Mouse (Mus musculus) E14TG2a.4 (cell line): Measurements from ENCODE around the gene Capg.

ENCODE experiments used
- H3K27me3 ChIP-seq: 2 replicates; pipeline ENCODE4 v1.6.1; 2014; ENCODE audit warnings: low read length, control low read depth; ENCODE audit not compliant: insufficient read depth
- H3K36me3 ChIP-seq: 2 replicates; pipeline ENCODE4 v1.6.1; 2014; ENCODE audit warnings: low read length, control low read depth; ENCODE audit not compliant: insufficient read depth
- H3K4me1 ChIP-seq: replicated peaks from 2 replicates; pipeline ENCODE4 v1.6.1; 2014; ENCODE audit warnings: low read depth, low read length, control low read depth
- H3K4me3 ChIP-seq: replicated peaks from 2 replicates; pipeline ENCODE4 v1.5.1; 2014; ENCODE audit warnings: mild to moderate bottlenecking, low read length
- H3K9me3 ChIP-seq: 2 replicates; pipeline ENCODE4 v1.6.1; 2014; ENCODE audit warnings: low read length, control low read depth
- CTCF ChIP-seq: conservative IDR thresholded peaks from 2 replicates; pipeline ENCODE4 v1.5.1; 2014; ENCODE audit warnings: low read length
- NANOG ChIP-seq: IDR thresholded peaks from 2 replicates; pipeline ENCODE4 v1.6.1; 2014; ENCODE audit warnings: borderline replicate concordance, low read length, mixed read lengths
- POU5F1 ChIP-seq: IDR thresholded peaks from 2 replicates; pipeline ENCODE4 v1.6.1; 2014; ENCODE audit warnings: low read length, borderline replicate concordance

The Capg gene

GRCm38 (mm10) chr6:72544283-72544987 is at the start of gene Capg:
TSS of gene Capg (plus strand) at chr6:72544391.
- Histone ChIP-seq H3K27me3 (peaks cover 9% of the 10 kb centered on the region; the same call in 1 of the 2 replicates), H3K4me1 (peaks cover 45% of the 10 kb centered on the region), H3K36me3 (no peaks in the 10 kb centered on the region), H3K4me3 (peak within 1 kb of the TSS; percentile 73), H3K9me3 (peaks cover 4% of the 10 kb centered on the region; the same call in 1 of the 2 replicates)
- TF ChIP-seq POU5F1 (no peak), CTCF (no peak), NANOG (no peak)

GRCm38 (mm10) chr6:72498950-72499349 is 45.2 kb upstream of the Capg start:
- Histone ChIP-seq H3K4me3 (no peak overlapping the region), H3K4me1 (peaks cover 16% of the 10 kb centered on the region), H3K36me3 (no peaks in the 10 kb centered on the region), H3K27me3 (peaks cover 5% of the 10 kb centered on the region; the same call in 1 of the 2 replicates), H3K9me3 (no peaks in the 10 kb centered on the region)
- TF ChIP-seq NANOG (no peak), CTCF (no peak), POU5F1 (no peak)

DNA sequence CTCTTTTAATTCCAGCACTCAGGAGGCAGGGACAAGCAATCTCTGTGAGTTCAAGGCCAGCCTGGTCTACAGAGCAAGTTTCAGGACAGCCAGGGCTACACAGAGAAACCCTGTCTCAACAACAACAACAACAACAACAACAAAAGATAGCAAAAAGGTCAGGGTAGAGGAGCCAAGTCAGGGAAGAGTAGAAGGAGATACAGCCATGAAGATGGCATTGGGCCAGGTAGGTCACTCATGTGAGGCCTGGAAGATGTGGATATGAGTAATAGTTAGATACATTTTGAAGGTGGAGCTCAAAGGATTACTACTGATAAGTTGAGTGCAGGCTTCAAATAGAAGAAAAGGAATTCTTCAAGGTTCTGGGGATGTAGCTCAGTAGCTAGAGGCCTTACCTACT is 40.9 kb upstream of the Capg start:
- Histone ChIP-seq H3K27me3 (peaks cover 5% of the 10 kb centered on the region; the same call in 1 of the 2 replicates), H3K4me1 (peaks cover 8% of the 10 kb centered on the region), H3K36me3 (no peaks in the 10 kb centered on the region), H3K4me3 (no peak overlapping the region), H3K9me3 (no peaks in the 10 kb centered on the region)
- TF ChIP-seq NANOG (no peak), CTCF (no peak), POU5F1 (no peak)

DNA sequence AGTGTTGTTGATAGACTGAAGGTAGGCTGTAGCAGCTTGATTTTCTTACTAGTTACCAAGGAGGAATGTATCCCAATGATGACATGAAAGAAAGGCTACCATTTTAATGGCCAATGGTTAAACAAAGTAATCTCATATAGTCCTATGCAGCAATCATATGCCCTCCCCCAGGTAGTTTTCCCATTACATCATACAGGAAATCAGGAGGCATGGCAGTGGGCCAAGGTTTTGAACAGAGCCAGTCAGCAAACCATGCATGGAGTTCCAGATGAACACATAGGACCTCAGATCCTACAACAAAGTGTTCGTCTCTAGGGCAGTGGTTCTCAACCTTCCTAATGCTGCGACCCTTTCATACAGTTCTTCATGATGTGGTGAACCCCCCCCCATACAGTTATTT is 40.3 kb upstream of the Capg start:
- no peak overlapping the region for H3K4me3 ChIP-seq
- H3K36me3 ChIP-seq: no peaks in the 10 kb centered on the region
- TF ChIP-seq CTCF (no peak), POU5F1 (no peak), NANOG (no peak)
- peaks cover 14% of the 10 kb centered on the region for H3K4me1 ChIP-seq
- H3K9me3 ChIP-seq: no peaks in the 10 kb centered on the region
- H3K27me3 ChIP-seq: peaks cover 8% of the 10 kb centered on the region

DNA sequence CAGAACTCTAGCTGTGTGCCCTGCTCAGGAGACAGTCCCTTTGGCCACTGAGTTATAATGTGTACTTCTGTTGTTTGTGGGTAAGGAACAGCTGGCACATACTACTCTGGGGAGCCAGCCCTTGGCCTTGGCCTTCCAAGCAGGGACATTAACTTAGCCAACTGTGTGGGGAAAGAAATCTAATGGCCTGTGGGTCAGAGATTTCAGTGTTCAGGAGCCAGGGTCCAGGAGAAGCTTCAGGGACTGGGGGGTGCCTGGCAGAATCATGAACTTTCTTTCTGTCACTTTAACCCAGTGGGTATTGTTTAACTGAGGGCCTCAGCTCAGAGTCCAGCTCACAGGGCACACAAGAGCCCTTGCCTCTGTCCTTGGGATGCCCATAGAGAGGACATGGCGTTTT is 38.1 kb upstream of the Capg start:
- no peak for TF ChIP-seq NANOG
- no peak for TF ChIP-seq POU5F1

GRCm38 (mm10) chr6:72508596-72508995 is 35.6 kb upstream of the Capg start:
- TF ChIP-seq POU5F1: no peak
- no peak for TF ChIP-seq CTCF
- TF ChIP-seq NANOG: no peak
- peaks cover 3% of the 10 kb centered on the region; the same call in 1 of the 2 replicates for H3K27me3 ChIP-seq
- no peak overlapping the region for H3K4me3 ChIP-seq
- no peaks in the 10 kb centered on the region for H3K36me3 ChIP-seq
- peaks cover 46% of the 10 kb centered on the region for H3K4me1 ChIP-seq
- H3K9me3 ChIP-seq: no peaks in the 10 kb centered on the region

More for the DNA sequence above, 38.1 kb upstream of the Capg start:
- Histone ChIP-seq H3K27me3 (peaks cover 3% of the 10 kb centered on the region; the same call in 1 of the 2 replicates), H3K9me3 (no peaks in the 10 kb centered on the region), H3K4me3 (no peak overlapping the region), H3K36me3 (no peaks in the 10 kb centered on the region), H3K4me1 (peaks cover 26% of the 10 kb centered on the region)

GRCm38 (mm10) chr6:72509872-72510435 is 34.2 kb upstream of the Capg start:
- Histone ChIP-seq H3K4me1 (peaks cover 59% of the 10 kb centered on the region), H3K9me3 (no peaks in the 10 kb centered on the region), H3K4me3 (no peak overlapping the region), H3K36me3 (no peaks in the 10 kb centered on the region), H3K27me3 (peaks cover 5% of the 10 kb centered on the region; the same call in 1 of the 2 replicates)
- TF ChIP-seq POU5F1: no peak
- no peak for TF ChIP-seq NANOG
- no peak for TF ChIP-seq CTCF

- no peak overlapping the region for H3K4me3 ChIP-seq
- no peaks in the 10 kb centered on the region for H3K9me3 ChIP-seq
- peaks cover 11% of the 10 kb centered on the region; the same call in 1 of the 2 replicates for H3K27me3 ChIP-seq
- H3K4me1 ChIP-seq: peaks cover 67% of the 10 kb centered on the region
- no peaks in the 10 kb centered on the region for H3K36me3 ChIP-seq
- TF ChIP-seq CTCF (no peak), POU5F1 (no peak), NANOG (no peak)
Measured at GRCm38 (mm10) chr6:72510686-72511421, 33.3 kb upstream of the Capg start.
